1 mouse cellular context compared by ENCODE assay signal in the genomic region with DNA sequence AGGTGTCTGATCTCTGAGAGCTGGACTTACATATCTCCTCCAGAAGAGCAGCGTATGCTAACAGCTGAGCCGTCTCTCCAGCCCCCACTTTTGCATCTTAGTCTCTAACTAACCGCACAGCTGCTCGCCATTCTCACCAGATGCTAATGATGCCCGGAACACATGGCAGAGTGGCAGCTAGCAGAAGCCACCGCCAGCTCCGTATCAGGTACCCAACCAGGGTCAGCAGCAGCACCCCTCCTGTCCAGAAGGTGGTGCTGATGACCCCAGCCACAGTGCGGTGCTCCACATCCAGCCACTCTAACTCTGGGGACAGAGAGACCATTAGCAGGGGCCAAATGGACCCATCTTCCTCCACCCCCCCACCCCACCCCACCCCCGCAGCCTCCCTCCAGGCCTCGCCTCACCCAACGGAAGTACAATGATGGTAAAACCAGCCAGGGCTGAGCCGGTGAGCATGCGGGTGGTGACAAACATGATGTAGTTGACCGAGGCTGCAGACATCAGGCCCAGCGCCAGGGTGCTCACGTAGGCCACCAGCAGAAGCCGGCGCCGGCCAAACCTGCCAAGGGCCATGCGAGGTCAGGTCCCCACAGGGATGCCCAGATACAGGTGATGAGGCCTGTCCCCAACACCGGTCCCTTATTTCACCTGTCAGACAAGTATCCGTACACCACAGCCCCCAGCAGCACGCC.
A peak's percentile ranks its signal among the peaks of the same experiment; 100 is the strongest.
TF ChIP-seq lines count a peak whose summit lies in the region.

No protein-coding gene starts in this region.

TF ChIP-seq in MEL, 35 proteins besides CTCF, POLR2A, EP300 and RAD21:
- TF ChIP-seq SMC3 (IDR thresholded peaks at IDR 0.05; ENCODE audit: low read depth, low read length) (peak; percentile 33), GABPA (IDR thresholded peaks at IDR 0.05; ENCODE audit: low read depth, low read length) (no peak)
